Mouse (Mus musculus) megakaryocyte, embryonic 14.5 days (primary cell): ENCODE measurements around the gene Zbtb38.

Experiments
- FLI1 ChIP-seq: IDR thresholded peaks from 2 replicates; pipeline ENCODE4 v1.6.1; 2012; ENCODE audit warnings: low read length, inconsistent platforms, mixed read lengths
- GATA1 ChIP-seq: IDR thresholded peaks from 3 replicates; pipeline ENCODE4 v1.6.1; 2012; ENCODE audit warnings: mixed read lengths, low read length, inconsistent platforms, borderline replicate concordance

GRCm38 (mm10) chr9:96727688-96728087 lies 24.9 kb downstream of the Zbtb38 start:
- no peak for TF ChIP-seq GATA1
- TF ChIP-seq FLI1, result no peak
